Mouse (Mus musculus): ENCODE data around the gene Amer2.

DNA sequence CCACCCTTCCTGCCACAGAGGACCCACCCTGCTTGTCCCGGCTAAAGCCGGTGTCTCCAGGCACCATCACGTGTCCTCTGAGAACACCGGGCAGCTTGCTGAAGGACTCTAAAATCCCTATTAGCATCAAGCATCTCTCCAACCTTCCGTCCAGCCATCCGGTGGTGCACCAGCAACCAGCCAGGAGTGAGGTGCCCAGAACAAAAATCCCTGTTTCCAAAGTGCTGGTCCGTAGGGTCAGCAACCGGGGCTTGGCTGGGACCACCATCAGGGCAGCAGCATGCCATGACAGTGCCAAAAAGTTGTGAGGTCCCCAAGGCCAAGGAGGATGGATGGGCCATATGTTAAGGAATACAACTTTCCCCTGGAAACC, 6.9 kb downstream of the Amer2 start:
- TF ChIP-seq CTCF (IDR thresholded peaks at IDR 0.05; ENCODE audit: borderline replicate concordance, control insufficient read depth, extremely low read depth, insufficient read depth, low read length, poor library complexity) (no peak), POLR2A (IDR thresholded peaks at IDR 0.05; ENCODE audit: control insufficient read depth, extremely low read depth, insufficient read depth, low read length, poor library complexity) (no peak)

Data from thymus, adult 2 months (tissue).